Mouse (Mus musculus) neural tube, embryonic 11.5 days (tissue): ENCODE data around the gene Abhd12. TPM values are rescaled to one million over a fixed set of nuclear protein-coding genes. Genes with fewer than 3 reads are reported as not detected.

Experiments
- ATAC-seq: fragments of 200-750 bp; cut with Nextera tagmentation; 2 replicates; pipeline ENCODE4 v1.8.0; 2017; ENCODE audit warnings: moderate number of reproducible peaks, mild to moderate bottlenecking, moderate TSS enrichment, moderate library complexity; ENCODE audit not compliant: insufficient read depth, low FRiP score, low TSS enrichment
- DNase-seq: peaks from one replicate; pipeline ENCODE4 v3.0.0-alpha.2; 2015; ENCODE audit warnings: low spot score
- H3K27ac ChIP-seq: fragments of 300-500 bp; sonication (generic); 2 replicates; pipeline ENCODE4 v1.5.1; 2014; ENCODE audit warnings: low read depth, mild to moderate bottlenecking, low read length
- H3K27me3 ChIP-seq: fragments of 300-500 bp; sonication (generic); 2 replicates; pipeline ENCODE4 v1.6.1; 2014; ENCODE audit warnings: mild to moderate bottlenecking, low read length, mixed read lengths; ENCODE audit not compliant: control insufficient read depth, insufficient read depth
- H3K36me3 ChIP-seq: fragments of 300-500 bp; sonication (generic); 2 replicates; pipeline ENCODE4 v1.6.1; 2014; ENCODE audit warnings: mild to moderate bottlenecking, low read length, moderate library complexity, mixed read lengths; ENCODE audit not compliant: control insufficient read depth, insufficient read depth
- H3K4me1 ChIP-seq: fragments of 300-500 bp; sonication (generic); 2 replicates; pipeline ENCODE4 v1.6.1; 2014; ENCODE audit warnings: low read length, mixed read lengths; ENCODE audit not compliant: control insufficient read depth, insufficient read depth
- H3K4me2 ChIP-seq: fragments of 300-500 bp; sonication (generic); 2 replicates; pipeline ENCODE4 v1.6.1; 2014; ENCODE audit warnings: low read depth, mild to moderate bottlenecking, moderate library complexity
- H3K4me3 ChIP-seq: fragments of 300-500 bp; sonication (generic); 2 replicates; pipeline ENCODE4 v1.5.1; 2014; ENCODE audit warnings: low read depth, low read length
- H3K9ac ChIP-seq: fragments of 300-500 bp; sonication (generic); 2 replicates; pipeline ENCODE4 v1.6.1; 2014; ENCODE audit warnings: mild to moderate bottlenecking, low read length
- H3K9me3 ChIP-seq: fragments of 300-500 bp; sonication (generic); 2 replicates; pipeline ENCODE4 v1.6.1; 2016; ENCODE audit warnings: low read length; ENCODE audit not compliant: control insufficient read depth
- WGBS: fragments of 180-500 bp; shearing (Covaris S2); extraction: QIAGEN DNeasy Blood & Tissue Kit; methylation state at CpG from one replicate; pipeline ENCODE4 v1.1.7; 2014; 5-methylcytosine and 5-hydroxymethylcytosine counted together
- polyA plus RNA-seq: library from polyadenylated mRNA; unstranded; fragments of >200 nt; fragmentation: Nextera tagmentation; extraction: Ambion mirVana; gene quantifications from 2 replicates; pipeline ENCODE4 v1.2.1, GENCODE M21; 2014

Abhd12 gene
- polyA plus RNA-seq, 1 experiment from 2014 or later = 65.3 TPM

DNA sequence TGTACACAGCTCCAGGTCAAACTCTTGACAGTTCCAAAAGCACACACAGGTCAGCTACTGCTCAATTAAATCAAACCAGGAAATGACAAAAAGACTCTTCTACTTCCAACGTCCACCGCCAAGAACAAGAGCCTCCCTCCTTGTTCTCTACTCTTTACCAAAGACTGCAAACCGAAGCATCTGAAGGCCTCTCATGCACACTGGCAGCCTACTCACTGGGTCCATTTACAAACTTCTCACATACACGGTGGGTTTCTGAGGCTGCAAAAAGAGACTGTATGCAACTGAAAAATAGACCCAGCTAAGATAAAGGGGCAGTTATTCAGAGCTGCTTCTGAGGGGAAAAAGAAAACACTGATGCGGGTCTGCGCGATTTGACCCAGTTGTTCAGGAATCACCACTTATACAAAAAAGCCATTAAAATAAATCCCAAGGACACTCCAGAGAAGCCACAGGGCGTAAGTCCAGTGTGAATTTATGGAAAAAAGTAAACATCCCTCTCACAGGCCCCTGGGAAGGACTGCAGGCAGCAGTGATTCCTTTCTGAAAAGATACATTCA, 57.0 kb downstream of the Abhd12 start:
- H3K4me2 ChIP-seq = no peak overlapping the region
- H3K36me3 ChIP-seq = no peaks in the 10 kb centered on the region; the same call in 1 of the 2 replicates
- H3K4me3 ChIP-seq = no peak overlapping the region
- ATAC-seq (no peak), DNase-seq (no peak)
- no peaks in the 10 kb centered on the region for H3K27me3 ChIP-seq
- no peak overlapping the region for H3K9ac ChIP-seq
- no peak overlapping the region for H3K27ac ChIP-seq
- no peaks in the 10 kb centered on the region for H3K9me3 ChIP-seq
- WGBS = 77% methylated on average over 8 of the region's 8 CpGs
- no peaks in the 10 kb centered on the region for H3K4me1 ChIP-seq

DNA sequence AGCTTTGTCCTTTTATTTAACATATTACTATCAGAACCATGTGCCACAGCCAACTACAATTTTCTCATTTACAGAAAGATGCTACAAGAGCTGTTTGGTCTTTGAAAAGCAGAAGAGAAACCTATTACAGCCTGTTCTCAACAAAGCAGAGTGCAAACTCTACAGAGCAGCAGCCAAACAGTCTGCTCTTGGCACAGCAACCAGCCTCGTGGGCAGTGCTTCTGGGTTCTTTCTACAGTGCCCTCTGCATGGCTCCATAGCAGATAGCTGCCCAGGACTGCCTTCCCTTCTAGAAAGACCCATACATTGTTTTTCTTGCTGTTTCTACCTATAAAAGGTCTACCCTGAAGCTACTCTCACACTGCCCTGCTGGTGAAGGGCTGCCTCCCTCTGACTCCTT, 59.7 kb downstream of the Abhd12 start:
- Histone ChIP-seq H3K27me3 (no peaks in the 10 kb centered on the region), H3K9me3 (no peaks in the 10 kb centered on the region), H3K4me3 (no peak overlapping the region), H3K27ac (no peak overlapping the region), H3K36me3 (no peaks in the 10 kb centered on the region; the same call in 1 of the 2 replicates), H3K4me1 (no peaks in the 10 kb centered on the region), H3K4me2 (no peak overlapping the region), H3K9ac (no peak overlapping the region)
- WGBS = 86% methylated on average over 1 of the region's 1 CpGs
- DNase-seq (no peak), ATAC-seq (no peak)

DNA sequence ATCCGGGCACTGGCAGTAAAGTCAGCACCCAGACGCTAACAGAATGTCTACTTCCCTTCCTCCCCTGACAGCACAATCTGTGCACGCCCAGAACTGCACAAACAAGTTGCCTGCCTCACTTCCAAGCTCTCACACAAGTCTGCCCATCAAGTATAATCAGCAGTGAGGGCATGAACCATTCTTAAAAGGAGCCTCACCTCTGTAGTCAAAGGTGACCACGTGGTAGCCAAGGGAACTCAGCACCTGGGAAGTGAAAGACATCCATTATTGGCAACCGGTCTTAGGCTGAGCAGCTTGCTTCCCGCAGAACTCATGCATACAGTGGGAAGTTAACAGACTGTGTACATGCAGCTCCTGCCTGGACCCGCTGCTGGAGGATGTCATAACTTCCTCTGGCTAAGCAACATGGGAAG, 62.5 kb downstream of the Abhd12 start:
- ATAC-seq (no peak), DNase-seq (no peak)
- 85% methylated on average over 7 of the region's 7 CpGs for WGBS
- no peaks in the 10 kb centered on the region; the same call in 1 of the 2 replicates for H3K36me3 ChIP-seq
- H3K9ac ChIP-seq = no peak overlapping the region
- H3K4me3 ChIP-seq = no peak overlapping the region
- no peak overlapping the region for H3K27ac ChIP-seq
- H3K9me3 ChIP-seq = no peaks in the 10 kb centered on the region
- no peaks in the 10 kb centered on the region for H3K27me3 ChIP-seq
- H3K4me2 ChIP-seq = no peak overlapping the region
- H3K4me1 ChIP-seq = no peaks in the 10 kb centered on the region

DNA sequence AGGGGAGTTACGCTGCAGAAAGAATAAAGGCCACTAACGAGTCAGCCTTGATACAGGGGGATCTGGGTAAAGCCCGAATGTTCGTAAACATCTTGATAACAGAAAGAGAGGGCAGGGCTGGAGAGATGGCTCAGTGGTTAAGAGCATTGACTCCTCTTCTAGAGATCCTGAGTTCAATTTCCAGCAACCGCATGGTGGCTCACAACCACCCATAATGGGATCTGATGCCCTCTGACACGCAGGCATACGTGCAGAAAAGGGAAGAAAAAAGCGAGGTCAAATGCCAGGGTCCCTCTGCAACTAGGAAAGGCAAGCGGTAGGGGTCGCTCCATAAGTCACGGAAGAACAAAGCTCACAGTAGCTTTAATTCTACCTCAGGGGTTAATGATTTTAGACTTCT, 63.4 kb downstream of the Abhd12 start:
- H3K27ac ChIP-seq = no peak overlapping the region
- no peak overlapping the region for H3K4me3 ChIP-seq
- H3K9ac ChIP-seq = no peak overlapping the region
- DNase-seq = no peak
- no peaks in the 10 kb centered on the region for H3K27me3 ChIP-seq
- H3K4me2 ChIP-seq = no peak overlapping the region
- H3K9me3 ChIP-seq = no peaks in the 10 kb centered on the region
- H3K4me1 ChIP-seq = no peaks in the 10 kb centered on the region
- no peaks in the 10 kb centered on the region; the same call in 1 of the 2 replicates for H3K36me3 ChIP-seq
- WGBS = 65% methylated on average over 11 of the region's 11 CpGs
- no peak for ATAC-seq

DNA sequence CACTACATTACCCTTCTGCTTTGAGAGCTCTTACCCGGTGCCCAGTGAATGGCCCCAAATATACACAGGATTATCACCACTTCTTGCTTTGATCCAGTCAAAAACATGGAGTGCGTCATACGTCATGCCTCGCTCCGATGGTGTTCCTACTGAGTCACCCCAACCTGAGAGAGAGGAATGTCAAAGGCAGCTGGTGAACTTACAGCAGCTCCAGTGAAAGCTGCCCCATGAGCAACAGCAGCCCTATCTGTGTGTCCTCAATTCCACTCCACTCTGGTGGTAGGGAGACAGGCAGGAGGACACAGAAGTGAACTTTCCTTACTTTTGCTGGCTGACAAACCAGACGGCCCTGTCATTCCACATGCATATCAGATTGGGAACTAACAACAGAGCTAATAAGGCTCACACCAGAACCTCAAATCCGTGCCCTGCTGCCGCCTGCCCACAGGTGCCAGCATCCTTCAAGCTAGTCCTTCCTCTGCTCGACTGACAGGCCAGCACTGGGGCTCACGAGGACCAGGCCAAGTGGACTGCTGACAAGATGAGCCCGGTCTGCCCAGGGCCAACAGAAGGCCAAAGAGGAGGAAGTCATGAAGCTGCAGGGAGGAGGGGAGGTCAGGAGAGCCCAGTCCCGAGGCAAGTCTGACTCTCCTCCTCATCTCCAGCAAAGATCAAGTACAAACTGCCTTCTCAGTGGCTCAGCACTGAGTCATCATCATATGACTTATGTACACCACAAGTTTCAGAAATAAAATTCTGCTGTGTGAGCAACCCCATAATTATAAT, 64.7 kb downstream of the Abhd12 start:
- Histone ChIP-seq H3K9ac (no peak overlapping the region), H3K4me3 (no peak overlapping the region), H3K9me3 (no peaks in the 10 kb centered on the region), H3K36me3 (no peaks in the 10 kb centered on the region; the same call in 1 of the 2 replicates), H3K27ac (no peak overlapping the region), H3K27me3 (no peaks in the 10 kb centered on the region), H3K4me1 (no peaks in the 10 kb centered on the region), H3K4me2 (no peak overlapping the region)
- 87% methylated on average over 12 of the region's 12 CpGs for WGBS
- ATAC-seq (no peak), DNase-seq (no peak)

DNA sequence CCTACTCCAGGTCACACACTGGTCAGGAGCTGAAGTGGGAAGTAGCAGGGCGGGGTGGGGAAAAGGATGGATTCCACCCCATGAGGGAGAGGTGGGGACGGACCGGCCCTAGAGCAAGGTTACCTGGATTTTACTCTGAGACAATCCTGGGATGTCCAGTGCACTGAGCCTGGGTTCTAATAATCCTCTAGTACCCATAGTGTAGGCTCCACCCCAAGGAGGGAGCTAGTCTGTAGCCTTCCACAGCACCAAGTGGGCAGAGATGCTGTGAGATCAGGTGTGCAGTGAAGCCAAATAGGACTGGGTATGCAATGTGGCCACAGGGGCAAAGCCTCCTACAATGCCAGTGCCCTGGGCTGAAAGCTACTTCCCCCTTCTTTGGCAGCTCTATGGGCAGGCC, 66.8 kb downstream of the Abhd12 start:
- DNase-seq = no peak
- H3K4me1 ChIP-seq = no peaks in the 10 kb centered on the region
- H3K9me3 ChIP-seq = no peaks in the 10 kb centered on the region
- H3K27me3 ChIP-seq = no peaks in the 10 kb centered on the region
- no peaks in the 10 kb centered on the region; the same call in 1 of the 2 replicates for H3K36me3 ChIP-seq
- no peak overlapping the region for H3K27ac ChIP-seq
- no peak overlapping the region for H3K4me3 ChIP-seq
- H3K9ac ChIP-seq = no peak overlapping the region
- 91% methylated on average over 3 of the region's 3 CpGs for WGBS
- no peak for ATAC-seq
- no peak overlapping the region for H3K4me2 ChIP-seq

DNA sequence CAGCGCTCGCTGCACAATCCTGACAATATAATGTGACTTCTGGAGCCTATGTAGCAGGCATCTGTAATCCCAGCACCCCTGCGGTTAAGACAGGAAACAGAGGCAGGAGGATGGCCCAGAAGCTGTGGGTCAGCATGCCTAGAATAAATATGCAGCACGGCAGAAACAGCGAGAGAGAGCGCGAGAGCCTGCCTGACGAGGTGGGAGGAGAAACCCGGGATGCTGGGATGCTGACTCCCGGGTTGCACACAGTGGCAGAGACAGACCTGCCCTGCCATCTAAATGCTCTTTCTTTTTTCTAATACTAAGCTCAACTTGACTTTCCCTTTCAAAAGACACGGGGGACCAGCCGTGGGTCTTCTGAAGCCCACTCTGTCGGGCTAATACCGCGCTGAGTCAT, 67.6 kb downstream of the Abhd12 start:
- H3K27me3 ChIP-seq = no peaks in the 10 kb centered on the region
- H3K9ac ChIP-seq = no peak overlapping the region
- H3K4me1 ChIP-seq = no peaks in the 10 kb centered on the region
- no peaks in the 10 kb centered on the region for H3K9me3 ChIP-seq
- DNase-seq = no peak
- ATAC-seq = no peak
- no peak overlapping the region for H3K4me2 ChIP-seq
- no peaks in the 10 kb centered on the region; the same call in 1 of the 2 replicates for H3K36me3 ChIP-seq
- 78% methylated on average over 15 of the region's 15 CpGs for WGBS
- no peak overlapping the region for H3K4me3 ChIP-seq
- H3K27ac ChIP-seq = no peak overlapping the region

DNA sequence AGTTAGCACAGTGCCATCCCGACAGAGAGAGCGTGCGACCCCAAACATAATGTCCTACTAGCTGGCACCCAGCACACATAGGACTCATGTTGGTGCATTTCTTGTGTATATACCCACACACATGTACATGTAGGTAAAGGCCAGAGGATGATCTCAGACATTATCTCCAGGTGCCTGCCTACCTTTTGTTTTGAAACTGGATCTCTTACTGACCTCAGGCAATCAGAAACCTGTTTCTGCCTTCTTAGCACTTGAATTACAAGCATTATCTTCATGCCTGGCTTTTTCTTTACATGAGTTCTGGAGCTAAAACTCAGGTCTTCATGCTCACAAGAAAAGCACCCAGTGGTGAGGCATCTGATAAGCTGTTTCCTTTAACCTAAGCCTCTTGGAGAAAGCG, 68.6 kb downstream of the Abhd12 start:
- WGBS = 96% methylated on average over 4 of the region's 4 CpGs
- no peak overlapping the region for H3K9ac ChIP-seq
- no peak overlapping the region for H3K27ac ChIP-seq
- ATAC-seq (no peak), DNase-seq (no peak)
- H3K4me2 ChIP-seq = no peak overlapping the region
- no peaks in the 10 kb centered on the region; the same call in 1 of the 2 replicates for H3K36me3 ChIP-seq
- no peaks in the 10 kb centered on the region for H3K9me3 ChIP-seq
- no peaks in the 10 kb centered on the region for H3K27me3 ChIP-seq
- no peaks in the 10 kb centered on the region for H3K4me1 ChIP-seq
- no peak overlapping the region for H3K4me3 ChIP-seq

DNA sequence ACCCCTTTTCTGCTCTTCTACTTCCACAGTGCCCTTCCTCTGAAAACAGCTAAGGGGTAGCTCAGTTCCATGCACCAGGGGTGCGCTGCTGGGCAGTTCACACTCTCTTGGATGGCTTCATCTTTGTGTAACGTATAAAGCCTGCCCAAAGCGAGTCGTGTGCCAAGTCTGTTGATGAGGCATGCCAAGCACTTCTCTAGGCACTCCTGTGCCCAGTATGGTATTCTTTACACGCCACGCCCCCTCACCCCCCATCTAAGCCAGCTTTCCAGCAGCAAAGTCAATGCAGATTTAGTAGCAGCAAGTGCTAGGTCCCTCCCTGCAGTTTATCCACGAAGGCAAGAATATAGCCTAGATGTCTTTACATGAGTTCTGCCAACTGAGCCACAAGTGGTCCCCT, 69.9 kb downstream of the Abhd12 start:
- Histone ChIP-seq H3K27ac (no peak overlapping the region), H3K4me2 (no peak overlapping the region), H3K36me3 (peaks cover 3% of the 10 kb centered on the region), H3K27me3 (no peaks in the 10 kb centered on the region), H3K9ac (no peak overlapping the region), H3K4me3 (no peak overlapping the region), H3K9me3 (no peaks in the 10 kb centered on the region), H3K4me1 (no peaks in the 10 kb centered on the region)
- 92% methylated on average over 7 of the region's 7 CpGs for WGBS
- no peak for ATAC-seq
- no peak for DNase-seq
